Mouse (Mus musculus): Measurements from ENCODE around the gene Arl16.
"Not testable (repeated sequence)": the region's sequence is repeated elsewhere in the genome, so short reads cannot be mapped to it uniquely, and the experiment has no call there.

The Arl16 gene

GRCm38 (mm10) chr11:120467051-120467735, at the start of gene Arl16:
Gene Arl16 (minus strand): TSS chr11:120467607.
- DNase-seq (ENCODE audit: low spot score): peak; percentile 94

GRCm38 (mm10) chr11:120517147-120517546, 49.7 kb upstream of the Arl16 start:
- DNase-seq (ENCODE audit: low spot score): no peak

- DNase-seq (ENCODE audit: low spot score): peak; percentile 93
Measured at GRCm38 (mm10) chr11:120515611-120516010, 48.2 kb upstream of the Arl16 start.

DNA sequence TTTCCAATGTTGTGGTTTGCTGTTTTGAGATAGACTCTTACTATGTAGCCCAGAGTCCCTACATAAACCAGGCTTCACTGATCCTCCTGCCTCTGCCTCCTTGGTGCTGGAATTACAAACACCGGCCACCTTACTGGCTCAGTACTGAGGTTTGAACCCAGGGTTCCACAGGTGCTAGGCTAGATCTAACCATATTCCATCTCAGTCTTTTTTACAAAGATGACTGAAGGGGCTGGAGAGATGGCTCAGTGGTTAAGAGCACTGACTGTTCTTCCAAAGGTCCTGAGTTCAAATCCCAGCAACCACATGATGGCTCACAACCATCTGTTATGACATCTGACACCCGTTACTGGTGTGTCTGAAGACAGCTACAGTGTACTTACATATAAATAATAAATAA, 46.9 kb upstream of the Arl16 start:
- not testable (repeated sequence) for DNase-seq (ENCODE audit: low spot score)

DNA sequence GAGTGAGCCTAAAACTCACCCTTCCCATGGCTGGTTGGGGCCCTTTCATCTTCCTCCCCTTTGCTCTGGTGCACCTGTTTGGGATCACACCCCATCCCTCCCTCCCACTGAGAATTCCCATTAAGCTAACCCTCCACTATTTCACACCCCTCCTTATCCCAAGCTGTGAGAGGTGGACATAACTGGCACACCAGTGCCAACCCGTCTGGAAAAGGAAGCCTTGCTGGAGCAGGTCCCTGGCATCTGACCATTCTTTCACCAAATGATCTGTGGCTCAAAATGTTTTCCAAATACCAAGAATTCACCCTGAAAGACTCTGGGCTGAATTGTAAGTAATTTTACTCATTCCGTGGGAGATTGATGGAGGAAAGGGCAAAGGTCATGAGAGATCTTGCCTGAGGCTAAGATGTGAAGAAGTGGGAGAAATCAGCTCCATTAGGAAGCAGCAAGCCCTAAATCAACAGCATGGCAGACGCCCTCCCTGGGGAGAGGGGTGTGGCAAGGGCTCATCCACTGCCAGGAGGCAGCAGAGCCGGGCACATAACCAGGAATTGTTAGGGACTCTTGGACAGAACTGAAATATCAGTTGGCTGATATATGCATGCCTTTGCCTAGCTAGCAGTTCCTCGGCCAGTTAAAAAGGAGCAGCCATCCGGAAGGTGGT, 45.5 kb upstream of the Arl16 start:
- DNase-seq (ENCODE audit: low spot score): no peak

GRCm38 (mm10) chr11:120510375-120511030, 43.1 kb upstream of the Arl16 start:
- no peak for DNase-seq (ENCODE audit: low spot score)

GRCm38 (mm10) chr11:120509940-120510339, 42.5 kb upstream of the Arl16 start:
- DNase-seq (ENCODE audit: low spot score): no peak

DNA sequence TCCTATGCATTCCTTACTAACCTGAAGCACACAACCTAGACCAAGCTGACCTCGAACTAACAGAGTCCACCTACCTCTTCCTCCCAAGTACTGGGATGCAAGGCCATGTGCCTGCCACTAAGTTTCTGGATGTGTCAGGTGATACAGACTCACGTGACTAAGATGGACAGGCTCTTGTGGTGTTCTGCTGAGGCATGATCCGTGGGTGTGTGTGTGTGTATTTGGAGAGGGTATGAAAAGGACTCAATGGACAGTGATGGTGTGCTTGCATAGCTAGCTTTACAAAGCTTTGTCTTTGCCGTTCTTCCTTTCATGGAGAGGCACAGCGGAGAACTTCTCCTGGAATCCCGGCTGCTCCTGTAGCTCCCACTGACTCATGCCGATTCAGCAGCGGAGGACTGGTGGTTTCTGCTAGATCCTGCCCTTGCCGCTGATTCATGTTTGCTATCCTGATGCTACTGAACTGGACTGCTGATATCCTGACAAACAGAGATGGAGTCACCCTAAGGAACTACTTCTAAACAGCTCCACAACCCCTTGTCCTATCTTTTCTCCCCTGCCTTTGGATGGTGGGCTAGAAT, 41.0 kb upstream of the Arl16 start:
- DNase-seq (ENCODE audit: low spot score): no peak

DNA sequence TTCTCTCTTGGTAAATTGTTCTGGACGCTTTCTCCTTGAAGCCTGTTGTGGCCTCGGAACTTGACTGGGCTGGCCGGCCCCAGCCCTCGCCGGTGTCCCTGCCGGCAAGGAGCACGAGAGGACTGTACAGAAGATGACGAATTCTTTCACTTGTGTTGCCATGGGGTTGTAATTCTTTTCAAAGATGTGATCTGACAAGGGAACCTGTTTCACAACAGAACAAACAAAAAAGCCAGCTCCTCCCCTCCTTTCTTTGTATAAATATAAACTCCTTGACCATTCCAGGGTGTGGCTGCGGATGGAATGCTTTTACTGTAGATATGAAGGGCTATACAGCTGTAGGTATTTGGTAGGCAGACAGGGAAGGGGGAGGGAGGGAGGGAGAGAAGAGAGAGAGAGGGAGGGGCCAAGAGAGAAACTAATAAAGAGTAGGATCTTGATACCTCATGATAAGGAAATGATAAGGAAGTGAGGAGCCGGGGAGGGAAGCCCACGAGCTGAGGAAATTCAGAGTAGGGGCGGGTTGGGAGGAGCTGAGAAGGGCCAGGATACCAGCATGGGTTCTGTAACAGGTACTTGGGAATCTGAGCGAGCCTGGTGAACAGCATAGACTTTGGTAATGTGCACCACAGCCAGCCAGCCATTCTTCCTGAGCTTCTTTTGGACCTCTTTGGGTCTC, 40.3 kb upstream of the Arl16 start:
- DNase-seq (ENCODE audit: low spot score): peak; percentile 44

DNA sequence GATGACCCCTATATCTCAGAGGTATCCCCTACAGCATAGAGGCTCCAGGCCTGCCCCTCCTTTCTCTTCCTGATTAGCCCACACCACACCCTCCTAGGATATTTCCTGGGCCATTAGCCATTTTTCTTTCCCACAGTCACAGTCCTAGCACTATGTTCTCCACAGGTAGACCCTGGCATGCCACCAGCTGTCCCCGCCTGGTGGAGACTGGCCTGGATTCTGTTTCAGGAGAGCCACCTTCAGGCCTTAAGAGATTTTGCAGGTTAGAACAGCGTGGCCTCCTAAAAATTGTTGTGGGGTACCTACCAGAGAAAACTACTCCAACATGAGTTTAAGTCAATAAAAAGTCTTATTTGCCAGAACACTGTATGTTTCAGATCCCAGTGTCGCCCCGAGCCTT, 39.5 kb upstream of the Arl16 start:
- DNase-seq (ENCODE audit: low spot score): no peak

- no peak for DNase-seq (ENCODE audit: low spot score)
Measured at GRCm38 (mm10) chr11:120505661-120506060, 38.3 kb upstream of the Arl16 start.

GRCm38 (mm10) chr11:120501701-120502100, 34.3 kb upstream of the Arl16 start:
- DNase-seq (ENCODE audit: low spot score): no peak

GRCm38 (mm10) chr11:120501018-120501417, 33.6 kb upstream of the Arl16 start:
- no peak for DNase-seq (ENCODE audit: low spot score)

DNA sequence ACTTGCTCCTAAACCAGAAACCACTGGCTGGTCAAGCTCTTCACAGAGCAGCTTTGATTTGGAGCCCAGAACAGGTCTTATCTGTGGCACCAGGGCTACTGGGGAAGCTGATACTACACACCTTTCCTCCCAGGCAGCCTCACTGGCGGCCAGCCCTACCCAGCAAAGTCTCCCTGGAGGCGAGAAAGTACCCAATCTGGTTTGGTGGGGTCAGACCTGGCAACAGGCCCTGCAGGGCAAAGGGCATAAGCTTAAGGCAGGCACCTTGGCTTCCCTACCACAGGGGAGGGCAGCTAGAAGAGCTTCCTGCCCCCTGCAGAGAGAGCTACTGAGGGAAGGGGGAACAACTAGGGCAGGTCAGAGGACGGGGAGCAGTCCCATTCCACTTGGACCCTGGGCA, 33.0 kb upstream of the Arl16 start:
- peak; percentile 91 for DNase-seq (ENCODE audit: low spot score)

DNA sequence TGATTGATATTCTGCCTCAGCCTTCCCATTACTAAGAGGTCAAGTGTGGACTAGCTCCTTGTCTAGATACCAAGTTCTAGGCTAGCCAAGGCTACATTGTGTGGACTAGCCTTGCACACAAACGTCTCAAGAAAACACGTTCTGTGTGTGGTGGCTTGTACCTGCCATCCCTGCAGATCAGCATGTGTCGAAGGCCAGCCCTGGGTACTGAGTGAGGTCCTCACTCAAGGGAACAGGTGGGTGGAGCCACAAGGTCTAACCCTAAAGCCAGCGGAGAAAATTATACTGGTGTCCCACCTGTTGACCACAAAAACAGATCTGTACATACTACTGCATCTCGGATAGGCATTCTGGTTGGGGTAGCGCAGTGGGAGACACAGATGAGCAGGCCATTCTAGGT, 32.5 kb upstream of the Arl16 start:
- no peak for DNase-seq (ENCODE audit: low spot score)

GRCm38 (mm10) chr11:120498891-120499290, 31.5 kb upstream of the Arl16 start:
- no peak for DNase-seq (ENCODE audit: low spot score)

DNA sequence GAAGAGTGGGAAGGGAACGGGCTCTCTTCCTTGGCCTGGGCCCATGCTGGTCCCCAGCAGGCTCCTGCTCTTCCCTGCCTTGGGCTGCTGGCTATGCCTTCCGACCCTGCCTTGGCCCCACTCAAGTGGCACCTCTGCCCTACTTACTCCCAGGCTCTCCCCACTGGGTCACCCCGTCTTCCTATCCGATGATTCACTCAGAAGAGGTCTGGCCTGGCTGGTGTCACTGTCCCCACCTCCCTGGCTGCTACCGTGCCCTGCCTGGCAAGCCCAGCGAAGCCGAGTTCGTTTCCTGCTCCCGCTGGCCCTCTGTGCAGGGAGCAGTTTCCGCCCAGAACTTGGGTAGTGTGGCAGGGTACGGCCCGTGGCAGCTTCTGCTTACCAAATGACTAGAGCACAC, 30.8 kb upstream of the Arl16 start:
- DNase-seq (ENCODE audit: low spot score): peak; percentile 50

- DNase-seq (ENCODE audit: low spot score): no peak
Measured at GRCm38 (mm10) chr11:120497436-120497835, 30.0 kb upstream of the Arl16 start.

DNA sequence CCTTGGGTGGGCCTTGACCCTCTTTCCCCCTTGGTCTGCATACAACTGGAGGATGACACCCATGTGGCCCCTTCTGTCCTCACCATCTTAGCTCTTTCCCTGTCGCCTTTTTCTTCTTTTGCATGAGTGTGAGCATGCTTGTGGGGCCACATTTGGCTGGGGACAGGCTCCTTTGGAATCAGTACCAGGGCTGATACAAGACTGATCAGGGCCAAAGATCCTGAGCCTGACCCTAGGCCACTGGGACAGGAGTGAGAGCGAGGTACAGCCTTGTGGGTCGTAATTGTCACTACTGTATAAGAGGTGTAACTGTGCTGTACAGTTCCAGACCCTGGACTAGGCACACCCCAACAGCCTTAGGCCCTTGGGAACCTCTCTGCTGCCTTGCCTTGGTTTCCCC, 26.5 kb upstream of the Arl16 start:
- no peak for DNase-seq (ENCODE audit: low spot score)

DNA sequence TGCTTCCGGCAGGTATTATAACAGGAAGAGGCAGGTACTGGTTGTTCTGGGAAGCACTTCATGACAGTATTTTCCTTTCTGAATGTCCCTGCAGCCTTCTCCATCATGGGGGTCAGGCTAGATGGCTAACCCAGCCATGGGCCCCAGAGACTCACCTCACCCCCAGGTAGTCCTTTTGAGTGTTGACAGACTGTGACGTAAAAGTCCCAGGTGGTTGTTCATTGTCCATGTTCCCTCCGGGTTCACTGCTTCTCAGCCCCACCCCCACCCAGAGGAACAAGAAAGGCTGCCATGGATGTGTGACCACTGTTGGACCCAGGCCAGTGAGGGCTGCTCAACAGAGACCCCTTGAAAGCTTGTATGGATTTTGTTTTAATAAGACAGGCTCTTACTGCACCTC, 25.9 kb upstream of the Arl16 start:
- DNase-seq (ENCODE audit: low spot score): no peak

DNA sequence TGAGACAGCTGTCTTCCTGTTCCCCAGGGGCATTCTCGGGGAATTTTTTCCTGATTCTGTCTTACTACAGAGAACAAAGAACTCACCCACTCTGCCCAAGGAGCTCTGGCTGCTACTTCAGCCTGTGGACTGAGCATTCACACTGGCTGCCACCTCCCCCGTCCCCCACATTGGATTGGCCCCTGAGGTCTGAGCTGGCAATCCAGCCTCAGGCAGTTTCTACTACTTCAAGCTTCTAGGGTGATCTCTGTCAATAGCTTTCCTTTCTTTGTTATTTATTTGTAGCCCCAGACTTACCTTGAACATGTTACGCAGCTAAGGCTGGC, 25.4 kb upstream of the Arl16 start:
- DNase-seq (ENCODE audit: low spot score): no peak

- peak; percentile 52 for DNase-seq (ENCODE audit: low spot score)
Measured at GRCm38 (mm10) chr11:120492024-120492877, 24.8 kb upstream of the Arl16 start.

Measured in urinary bladder, postnatal 14 days (tissue).